Mouse (Mus musculus) CH12.LX (cell line): ENCODE results near the gene Dleu7. TPM values are rescaled to one million over a fixed set of nuclear protein-coding genes. Genes with fewer than 3 reads are reported as not detected.

Experiments
- DNase-seq: peaks from one replicate; pipeline ENCODE4 v3.0.0-alpha.2; 2013; ENCODE audit errors: extremely low read depth
- H3K27ac ChIP-seq: 2 replicates; pipeline ENCODE4 v1.5.1; 2012; ENCODE audit warnings: low read depth, mild to moderate bottlenecking, control low read depth, moderate library complexity; ENCODE audit not compliant: insufficient read depth
- H3K27me3 ChIP-seq: replicated peaks from 2 replicates; pipeline ENCODE3; 2012; ENCODE audit warnings: inconsistent platforms
- H3K36me3 ChIP-seq, 2 experiments: replicated peaks in 1 of 2; 2 replicates each; pipeline versions ENCODE3 to v1.6.1; 2012; ENCODE audit warnings: inconsistent platforms in 1 of 2, low read length in 1 of 2, mild to moderate bottlenecking in 1 of 2, mixed read lengths in 1 of 2, moderate library complexity in 1 of 2; ENCODE audit not compliant: control insufficient read depth in 1 of 2, insufficient read depth in 1 of 2
- H3K4me1 ChIP-seq, 2 experiments: 2 replicates each; pipeline ENCODE4 v1.6.1; 2012; ENCODE audit warnings: inconsistent platforms in 1 of 2, moderate library complexity in 1 of 2; ENCODE audit not compliant: insufficient read depth in 2 of 2, control insufficient read depth in 1 of 2
- H3K4me2 ChIP-seq: 2 replicates; pipeline ENCODE4 v1.6.1; 2012; ENCODE audit warnings: low read depth, mild to moderate bottlenecking, control low read depth; ENCODE audit not compliant: poor library complexity, insufficient read depth, severe bottlenecking
- H3K4me3 ChIP-seq, 3 experiments: fragments of 150-350 bp in 1 of 3; sonication (generic) in 1 of 3; replicated peaks in 1 of 3; 2 replicates each; pipeline versions ENCODE3 to v1.5.1; 2011 to 2012; ENCODE audit warnings: low read depth in 2 of 3, low read length in 2 of 3, mild to moderate bottlenecking in 2 of 3, moderate library complexity in 2 of 3, control low read depth in 1 of 3, improper control_type of control experiment in 1 of 3, inconsistent platforms in 1 of 3, mixed read lengths in 1 of 3; ENCODE audit not compliant: poor library complexity in 1 of 3
- H3K79me2 ChIP-seq: replicated peaks from 2 replicates; pipeline ENCODE4 v1.6.1; 2012; ENCODE audit warnings: mild to moderate bottlenecking, moderate library complexity; ENCODE audit not compliant: control insufficient read depth, poor library complexity, insufficient read depth, severe bottlenecking; ENCODE audit errors: extremely low read depth
- H3K9ac ChIP-seq: 2 replicates; pipeline ENCODE4 v1.6.1; 2012; ENCODE audit warnings: low read depth, mild to moderate bottlenecking, control low read depth, moderate library complexity; ENCODE audit not compliant: insufficient read depth
- H3K9me3 ChIP-seq: replicated peaks from 2 replicates; pipeline ENCODE3; 2012; ENCODE audit warnings: low read length, inconsistent platforms, mixed read lengths
- BHLHE40 ChIP-seq: IDR thresholded peaks from 2 replicates; pipeline ENCODE4 v1.6.1; 2011; ENCODE audit warnings: mild to moderate bottlenecking, low read depth, low read length, improper control_type of control experiment
- CHD1 ChIP-seq: IDR thresholded peaks from 2 replicates; pipeline ENCODE4 v1.6.1; 2012; ENCODE audit warnings: low read depth, low read length, improper control_type of control experiment, inconsistent platforms
- CHD2 ChIP-seq: IDR thresholded peaks from 2 replicates; pipeline ENCODE4 v1.6.1; 2011; ENCODE audit warnings: low read length, improper control_type of control experiment
- EP300 ChIP-seq: IDR thresholded peaks from 2 replicates; pipeline ENCODE4 v1.6.1; 2011; ENCODE audit warnings: low read length, improper control_type of control experiment
- GABPA ChIP-seq: IDR thresholded peaks from 2 replicates; pipeline ENCODE4 v1.6.1; 2012; ENCODE audit warnings: low read depth, low read length, improper control_type of control experiment, inconsistent platforms; ENCODE audit not compliant: insufficient replicate concordance
- HCFC1 ChIP-seq: IDR thresholded peaks from 2 replicates; pipeline ENCODE4 v1.6.1; 2012; ENCODE audit warnings: low read depth, mild to moderate bottlenecking, inconsistent platforms, low read length, improper control_type of control experiment
- IRF4 ChIP-seq: IDR thresholded peaks from 2 replicates; pipeline ENCODE4 v1.6.1; 2014; ENCODE audit warnings: low read depth, mild to moderate bottlenecking, inconsistent platforms, low read length, improper control_type of control experiment
- JUND ChIP-seq: conservative IDR thresholded peaks from 2 replicates; pipeline ENCODE4 v1.6.1; 2011; ENCODE audit warnings: low read depth, low read length, improper control_type of control experiment
- KAT2A ChIP-seq: IDR thresholded peaks from 2 replicates; pipeline ENCODE4 v1.6.1; 2012; ENCODE audit warnings: low read length, improper control_type of control experiment, inconsistent platforms; ENCODE audit not compliant: insufficient replicate concordance
- MAFK ChIP-seq: IDR thresholded peaks from 2 replicates; pipeline ENCODE4 v1.6.1; 2011; ENCODE audit warnings: low read length, improper control_type of control experiment; ENCODE audit not compliant: insufficient replicate concordance
- MAZ ChIP-seq: IDR thresholded peaks from 2 replicates; pipeline ENCODE4 v1.6.1; 2012; ENCODE audit warnings: low read depth, mild to moderate bottlenecking, inconsistent platforms, low read length, improper control_type of control experiment, moderate library complexity
- MEF2A ChIP-seq: IDR thresholded peaks from 2 replicates; pipeline ENCODE4 v1.6.1; 2014; ENCODE audit warnings: low read depth, mild to moderate bottlenecking, inconsistent platforms, low read length, improper control_type of control experiment, borderline replicate concordance
- MYC ChIP-seq: IDR thresholded peaks from 2 replicates; pipeline ENCODE4 v1.6.1; 2011; ENCODE audit warnings: low read depth, mild to moderate bottlenecking, improper control_type of control experiment, low read length
- NRF1 ChIP-seq: IDR thresholded peaks from 2 replicates; pipeline ENCODE4 v1.6.1; 2014; ENCODE audit warnings: low read depth, mild to moderate bottlenecking, inconsistent platforms, low read length, improper control_type of control experiment, moderate library complexity
- PAX5 ChIP-seq: IDR thresholded peaks from 2 replicates; pipeline ENCODE4 v1.6.1; 2012; ENCODE audit warnings: low read length, inconsistent platforms, mixed read lengths
- POLR2A ChIP-seq: IDR thresholded peaks from 2 replicates; pipeline ENCODE4 v1.6.1; 2011; ENCODE audit warnings: low read depth, mild to moderate bottlenecking, improper control_type of control experiment, low read length
- RAD21 ChIP-seq: IDR thresholded peaks from 2 replicates; pipeline ENCODE4 v1.6.1; 2011; ENCODE audit warnings: low read depth, mild to moderate bottlenecking, low read length, improper control_type of control experiment, moderate library complexity
- SMC3 ChIP-seq: IDR thresholded peaks from 2 replicates; pipeline ENCODE4 v1.6.1; 2011; ENCODE audit warnings: low read depth, low read length, improper control_type of control experiment
- TBP ChIP-seq: conservative IDR thresholded peaks from 2 replicates; pipeline ENCODE4 v1.6.1; 2011; ENCODE audit warnings: low read depth, low read length, improper control_type of control experiment
- UBTF ChIP-seq: IDR thresholded peaks from 2 replicates; pipeline ENCODE4 v1.6.1; 2012; ENCODE audit warnings: low read depth, mild to moderate bottlenecking, inconsistent platforms, low read length, improper control_type of control experiment, moderate library complexity
- USF1 ChIP-seq: IDR thresholded peaks from 2 replicates; pipeline ENCODE4 v1.6.1; 2014; ENCODE audit warnings: low read depth, mild to moderate bottlenecking, inconsistent platforms, low read length, improper control_type of control experiment
- ZMIZ1 ChIP-seq: IDR thresholded peaks from 2 replicates; pipeline ENCODE4 v1.6.1; 2012; ENCODE audit warnings: low read depth, mild to moderate bottlenecking, inconsistent platforms, low read length, improper control_type of control experiment
- ZNF384 ChIP-seq: IDR thresholded peaks from 2 replicates; pipeline ENCODE4 v1.6.1; 2012; ENCODE audit warnings: low read depth, low read length, improper control_type of control experiment, inconsistent platforms
- dilution Hi-C: fragments of 300-500 bp; cut with MboI; formaldehyde crosslinking; loops from 2 replicates; pipeline ENCODE4 v1.14.3; 2020; ENCODE audit warnings: low sequenced_read_pairs; ENCODE audit not compliant: extremely low pct_unique_long_range_greater_than_20kb, extremely low pct_ligation_motif_present
- in situ Hi-C: fragments of 300-500 bp; cut with MboI; formaldehyde crosslinking; loops from 3 replicates; pipeline ENCODE4 v1.14.3; 2019; ENCODE audit warnings: low sequenced_read_pairs, low pct_ligation_motif_present, low pct_unique_long_range_greater_than_20kb, mixed read lengths
- polyA plus RNA-seq: library from polyadenylated mRNA; unstranded; fragments of >175 nt; gene quantifications from 2 replicates; pipeline ENCODE4 v1.2.1, GENCODE M21; 2012; ENCODE audit warnings: low read depth; ENCODE audit not compliant: insufficient read length
- total RNA-seq, 2 experiments: library from RNA; depleted of rRNA; stranded (reverse); fragments of 300-350 nt in 1 of 2; fragments of >200 nt in 1 of 2; gene quantifications; 2 replicates each; pipeline ENCODE4 v1.2.3; 2012 to 2014

Dleu7 gene
- total and polyA plus RNA-seq, 3 experiments = not detected

- Histone ChIP-seq H3K36me3 (no peaks in the 10 kb centered on the region), H3K4me3 (no peak overlapping the region), H3K9me3 (no peaks in the 10 kb centered on the region), H3K4me2 (no peak overlapping the region), H3K79me2 (no peaks in the 10 kb centered on the region), H3K9ac (no peak overlapping the region), H3K27ac (no peak overlapping the region), H3K27me3 (no peaks in the 10 kb centered on the region), H3K4me1 (no peaks in the 10 kb centered on the region)
- TF ChIP-seq CHD1 = no peak
- no peak for TF ChIP-seq MEF2A
- TF ChIP-seq NRF1 = no peak
- TF ChIP-seq ZNF384 = no peak
- TF ChIP-seq USF1 = no peak
- TF ChIP-seq ZMIZ1 = no peak
- TF ChIP-seq JUND = no peak
- TF ChIP-seq POLR2A = no peak
- TF ChIP-seq KAT2A = no peak
- TF ChIP-seq IRF4 = no peak
- TF ChIP-seq MAZ = no peak
- no peak for TF ChIP-seq HCFC1
- in situ Hi-C loops (loop anchor here (5.0 kb wide), 1 partner anchor 199 kb away; the partner anchor contains the start of gene Gucy1b2), dilution Hi-C loops (no loop called here)
- DNase-seq = no peak
These were observed 34.7 kb downstream of the Dleu7 start for GRCm38 (mm10) chr14:62258125-62258524.

GRCm38 (mm10) chr14:62256066-62256465 lies 36.8 kb downstream of the Dleu7 start:
- no peaks in the 10 kb centered on the region for H3K79me2 ChIP-seq
- H3K9ac ChIP-seq = no peak overlapping the region
- TF ChIP-seq CHD1 (no peak), RAD21 (no peak), MYC (no peak), USF1 (no peak), CHD2 (no peak), HCFC1 (no peak), MAZ (no peak), ZNF384 (no peak), BHLHE40 (no peak), PAX5 (no peak), EP300 (no peak), SMC3 (no peak), POLR2A (no peak), MAFK (no peak), GABPA (no peak), TBP (no peak), UBTF (no peak)
- peaks cover 0 to 9% of the 10 kb centered on the region in 2 experiments; a peak in 2 of 4 replicates for H3K4me1 ChIP-seq
- H3K4me2 ChIP-seq = no peak overlapping the region
- no peak overlapping the region for H3K4me3 ChIP-seq
- H3K9me3 ChIP-seq = no peaks in the 10 kb centered on the region
- H3K36me3 ChIP-seq = no peaks in the 10 kb centered on the region
- no peak for DNase-seq
- no peak overlapping the region for H3K27ac ChIP-seq
- H3K27me3 ChIP-seq = no peaks in the 10 kb centered on the region
- dilution Hi-C loops (no loop called here), in situ Hi-C loops (loop anchor here (5.0 kb wide), 1 partner anchor 201 kb away; the partner anchor contains the start of gene Gucy1b2)
